Mouse (Mus musculus) frontal cortex, postnatal 14 days (tissue): ENCODE measurements around the gene Agr3.

Experiments used
- DNase-seq, 2 experiments: peaks; one replicate each; pipeline ENCODE4 v3.0.0; 2022; ENCODE audit warnings: low spot score in 2 of 2

Gene Agr3

GRCm38 (mm10) chr12:35925402-35925801 is at the start of gene Agr3:
Gene Agr3 (plus strand): TSS chr12:35925620.
- DNase-seq, result no peak

- peak in 1 of 2 experiments; percentile 27 for DNase-seq
Observed at GRCm38 (mm10) chr12:35884892-35885558, 40.4 kb upstream of the Agr3 start.

- no peak for DNase-seq
Observed at GRCm38 (mm10) chr12:35889383-35889782, 36.0 kb upstream of the Agr3 start.

- no peak for DNase-seq
Observed at GRCm38 (mm10) chr12:35890756-35891155, 34.7 kb upstream of the Agr3 start.

- DNase-seq, result no peak
Observed at GRCm38 (mm10) chr12:35894304-35894900, 31.0 kb upstream of the Agr3 start.

- DNase-seq, result peak in 1 of 2 experiments; percentile 63
Observed at GRCm38 (mm10) chr12:35895875-35896763, 29.3 kb upstream of the Agr3 start.

- DNase-seq, result no peak
Observed at GRCm38 (mm10) chr12:35896764-35897282, 28.6 kb upstream of the Agr3 start.

- DNase-seq, result no peak
Observed at GRCm38 (mm10) chr12:35910632-35911031, 14.8 kb upstream of the Agr3 start.

GRCm38 (mm10) chr12:35915813-35916212 is 9.6 kb upstream of the Agr3 start:
- DNase-seq, result no peak

GRCm38 (mm10) chr12:35916467-35916866 is 9.0 kb upstream of the Agr3 start:
- no peak for DNase-seq

- DNase-seq, result no peak
Observed at GRCm38 (mm10) chr12:35918031-35918430, 7.4 kb upstream of the Agr3 start.

- no peak for DNase-seq
Observed at GRCm38 (mm10) chr12:35927804-35928203, 2.4 kb downstream of the Agr3 start.

- DNase-seq, result no peak
Observed at GRCm38 (mm10) chr12:35932816-35933215, 7.4 kb downstream of the Agr3 start.

- no peak for DNase-seq
Observed at GRCm38 (mm10) chr12:35951757-35952156, 26.3 kb downstream of the Agr3 start.

- DNase-seq, result no peak
Observed at GRCm38 (mm10) chr12:35957235-35957634, 31.8 kb downstream of the Agr3 start.

- no peak for DNase-seq
Observed at GRCm38 (mm10) chr12:35966098-35966767, 40.8 kb downstream of the Agr3 start.

- DNase-seq, result no peak
Observed at GRCm38 (mm10) chr12:35966768-35967141, 41.3 kb downstream of the Agr3 start.

- DNase-seq, result no peak
Observed at GRCm38 (mm10) chr12:35975898-35976297, 50.5 kb downstream of the Agr3 start.

- no peak for DNase-seq
Observed at GRCm38 (mm10) chr12:35977633-35978246, 52.3 kb downstream of the Agr3 start.

- DNase-seq, result no peak
Observed at GRCm38 (mm10) chr12:35979625-35980024, 54.2 kb downstream of the Agr3 start.

GRCm38 (mm10) chr12:35981732-35982360 is 56.4 kb downstream of the Agr3 start:
- no peak for DNase-seq
